30 mouse cellular contexts compared by ENCODE assay signal in genomic region chr4:106550516-106551166, GRCm38 (mm10). TPM values are rescaled to one million over a fixed set of nuclear protein-coding genes. Genes with fewer than 3 reads are reported as not detected.
DNase-seq lines count a peak whose midpoint lies in the region; ATAC-seq and TF ChIP-seq lines count a peak whose summit lies in the region.
"Had no signal": no experiment of that assay in that cellular context is flagged by ENCODE, and none has a peak within 500 bp of the region (broad histone marks: within the 10 kb centered on the region; RNA-seq: fewer than 3 reads in every experiment).

No protein-coding gene starts in this region.

- intact Hi-C loops in left cerebral cortex, adult 2 months (cut with DNase I) = no loop called here

- WGBS in embryonic facial prominence, embryonic 13.5 days = 61% methylated on average over 8 of the region's 8 CpGs
- WGBS in embryonic facial prominence, embryonic 10.5 days = 80% methylated on average over 8 of the region's 8 CpGs
- 37% methylated on average over 8 of the region's 8 CpGs for WGBS in lung, postnatal 0 days
- WGBS in embryonic facial prominence, embryonic 14.5 days = 63% methylated on average over 8 of the region's 8 CpGs
- WGBS in limb, embryonic 15.5 days = 43% methylated on average over 8 of the region's 8 CpGs

- TF ChIP-seq CTCF in lung, postnatal 0 days (IDR thresholded peaks at IDR 0.05) = no peak
- TF ChIP-seq CTCF in left cerebral cortex, adult 2 months (IDR thresholded peaks at IDR 0.05) = no peak

- no peak overlapping the region for H3K4me3 ChIP-seq in embryonic facial prominence, embryonic 13.5 days
- no peak overlapping the region for H3K4me3 ChIP-seq in embryonic facial prominence, embryonic 10.5 days
- H3K4me3 ChIP-seq in lung, postnatal 0 days (ENCODE audit: low read depth, low read length) = no peak overlapping the region
- no peak overlapping the region for H3K4me3 ChIP-seq in embryonic facial prominence, embryonic 14.5 days (ENCODE audit: low read depth, low read length)
- no peak overlapping the region for H3K4me3 ChIP-seq in limb, embryonic 15.5 days
- H3K4me3 ChIP-seq in left cerebral cortex, adult 2 months = no peak overlapping the region
- H3K4me3 ChIP-seq: erythroblast, embryonic 14.5 days; forebrain, embryonic 12.5 days; heart, adult 2 months; heart, embryonic 13.5 days; liver, embryonic 15.5 days; midbrain, embryonic 15.5 days; myocyte; neural tube, embryonic 13.5 days had no signal

- no peaks in the 10 kb centered on the region for H3K9me3 ChIP-seq in embryonic facial prominence, embryonic 13.5 days
- H3K9me3 ChIP-seq in embryonic facial prominence, embryonic 10.5 days = no peaks in the 10 kb centered on the region
- H3K9me3 ChIP-seq in lung, postnatal 0 days (ENCODE audit: low read length) = no peaks in the 10 kb centered on the region
- H3K9me3 ChIP-seq in embryonic facial prominence, embryonic 14.5 days (ENCODE audit: control insufficient read depth, low read length) = no peaks in the 10 kb centered on the region
- no peaks in the 10 kb centered on the region for H3K9me3 ChIP-seq in limb, embryonic 15.5 days
- H3K9me3 ChIP-seq: forebrain, embryonic 12.5 days; heart, embryonic 13.5 days; liver, embryonic 15.5 days; midbrain, embryonic 15.5 days had no signal

- ATAC-seq in embryonic facial prominence, embryonic 13.5 days (ENCODE audit: insufficient number of reproducible peaks, insufficient read depth, low FRiP score, low TSS enrichment, low read depth) = 0 out of 2 replicates have a peak, but pooled peaks have one; percentile 32
- ATAC-seq in lung, postnatal 0 days = no peak
- peak; percentile 75; the same call in 1 of the 2 replicates for ATAC-seq in embryonic facial prominence, embryonic 14.5 days (ENCODE audit: low read depth)
- ATAC-seq in limb, embryonic 15.5 days (ENCODE audit: insufficient number of reproducible peaks, low FRiP score, low TSS enrichment, low read depth) = 0 out of 2 replicates have a peak, but pooled peaks have one; percentile 44
- ATAC-seq: hindbrain, postnatal 0 days; midbrain, embryonic 15.5 days had no signal

- no peak overlapping the region; the same call in 1 of the 2 replicates for H3K27ac ChIP-seq in embryonic facial prominence, embryonic 13.5 days
- H3K27ac ChIP-seq in embryonic facial prominence, embryonic 10.5 days (replicated peaks) = no peak overlapping the region
- no peak overlapping the region for H3K27ac ChIP-seq in lung, postnatal 0 days (ENCODE audit: low read length)
- H3K27ac ChIP-seq in embryonic facial prominence, embryonic 14.5 days (replicated peaks; ENCODE audit: low read depth, low read length) = no peak overlapping the region
- peak overlapping the region; percentile 19; the same call in 1 of the 2 replicates for H3K27ac ChIP-seq in limb, embryonic 15.5 days
- H3K27ac ChIP-seq in left cerebral cortex, adult 2 months = no peak overlapping the region
- H3K27ac ChIP-seq: forebrain, embryonic 12.5 days; heart, adult 2 months; heart, embryonic 13.5 days; hindbrain, postnatal 0 days; liver, embryonic 15.5 days; midbrain, embryonic 15.5 days; neural tube, embryonic 13.5 days had no signal

- H3K36me3 ChIP-seq in embryonic facial prominence, embryonic 13.5 days = no peaks in the 10 kb centered on the region
- no peaks in the 10 kb centered on the region for H3K36me3 ChIP-seq in embryonic facial prominence, embryonic 10.5 days (replicated peaks)
- H3K36me3 ChIP-seq in lung, postnatal 0 days (ENCODE audit: insufficient read depth, low read length) = no peaks in the 10 kb centered on the region
- H3K36me3 ChIP-seq in embryonic facial prominence, embryonic 14.5 days (ENCODE audit: control insufficient read depth, insufficient read depth, low read length) = no peaks in the 10 kb centered on the region
- H3K36me3 ChIP-seq in limb, embryonic 15.5 days = no peaks in the 10 kb centered on the region
- H3K36me3 ChIP-seq: forebrain, embryonic 12.5 days; heart, embryonic 13.5 days; liver, embryonic 15.5 days; midbrain, embryonic 15.5 days; neural tube, embryonic 13.5 days had no signal

- no peak for TF ChIP-seq EP300 in lung, postnatal 0 days (IDR thresholded peaks at IDR 0.05)

- H3K9ac ChIP-seq in embryonic facial prominence, embryonic 13.5 days = no peak overlapping the region
- no peak overlapping the region for H3K9ac ChIP-seq in lung, postnatal 0 days (replicated peaks; ENCODE audit: low read depth)
- H3K9ac ChIP-seq in embryonic facial prominence, embryonic 14.5 days (ENCODE audit: low read depth, low read length) = no peak overlapping the region
- no peak overlapping the region for H3K9ac ChIP-seq in limb, embryonic 15.5 days
- H3K9ac ChIP-seq: forebrain, embryonic 12.5 days; heart, embryonic 13.5 days; liver, embryonic 15.5 days; midbrain, embryonic 15.5 days; neural tube, embryonic 13.5 days had no signal

- no peak for DNase-seq in embryonic facial prominence, embryonic 10.5 days (ENCODE audit: low spot score)
- peak; percentile 18 for DNase-seq in lung, postnatal 0 days (ENCODE audit: low spot score)
- no peak for DNase-seq in lung, adult 18-20 months
- peak; percentile 83 for DNase-seq in embryonic facial prominence, embryonic 14.5 days (ENCODE audit: low spot score)
- DNase-seq in ovary, postnatal 36 days (ENCODE audit: low spot score) = no peak
- no peak for DNase-seq in left cerebral cortex, adult 2 months (ENCODE audit: extremely low spot score in 1 of 2, low spot score in 2 of 2)
- DNase-seq: adrenal gland, postnatal 36 days; cerebellum, adult 9-11 months; gastrocnemius, postnatal 36 days; heart, adult 2 months; heart, postnatal 14 days; kidney, adult 18-20 months; lung, postnatal 4 days; right cerebral cortex, postnatal 4 days had no signal

- no peak overlapping the region for H3K4me2 ChIP-seq in embryonic facial prominence, embryonic 13.5 days
- H3K4me2 ChIP-seq in lung, postnatal 0 days (replicated peaks; ENCODE audit: low read depth, low read length) = no peak overlapping the region
- H3K4me2 ChIP-seq in embryonic facial prominence, embryonic 14.5 days (ENCODE audit: low read depth, low read length) = no peak overlapping the region
- H3K4me2 ChIP-seq in limb, embryonic 15.5 days = no peak overlapping the region
- H3K4me2 ChIP-seq: forebrain, embryonic 12.5 days; heart, embryonic 13.5 days; liver, embryonic 15.5 days; midbrain, embryonic 15.5 days; neural tube, embryonic 13.5 days had no signal

- no peaks in the 10 kb centered on the region for H3K27me3 ChIP-seq in embryonic facial prominence, embryonic 13.5 days
- no peaks in the 10 kb centered on the region for H3K27me3 ChIP-seq in embryonic facial prominence, embryonic 10.5 days (replicated peaks; ENCODE audit: low read depth, poor library complexity, severe bottlenecking)
- H3K27me3 ChIP-seq in lung, postnatal 0 days (replicated peaks; ENCODE audit: insufficient read depth, low read length) = no peaks in the 10 kb centered on the region
- H3K27me3 ChIP-seq in embryonic facial prominence, embryonic 14.5 days (replicated peaks; ENCODE audit: control insufficient read depth, insufficient read depth, low read length) = no peaks in the 10 kb centered on the region
- H3K27me3 ChIP-seq in limb, embryonic 15.5 days = no peaks in the 10 kb centered on the region
- H3K27me3 ChIP-seq: forebrain, embryonic 12.5 days; midbrain, embryonic 15.5 days; neural tube, embryonic 13.5 days had no signal

- H3K4me1 ChIP-seq in embryonic facial prominence, embryonic 13.5 days = 0 out of 2 replicates have a peak, but pooled peaks cover 4% of the 10 kb centered on the region
- H3K4me1 ChIP-seq in embryonic facial prominence, embryonic 10.5 days = peaks cover 3% of the 10 kb centered on the region; the same call in 1 of the 2 replicates
- H3K4me1 ChIP-seq in lung, postnatal 0 days (ENCODE audit: insufficient read depth, low read depth, low read length) = no peaks in the 10 kb centered on the region
- H3K4me1 ChIP-seq in embryonic facial prominence, embryonic 14.5 days (ENCODE audit: control insufficient read depth, insufficient read depth, low read length) = no peaks in the 10 kb centered on the region
- H3K4me1 ChIP-seq in limb, embryonic 15.5 days = no peaks in the 10 kb centered on the region
- H3K4me1 ChIP-seq: forebrain, embryonic 12.5 days; midbrain, embryonic 15.5 days; neural tube, embryonic 13.5 days had no signal

RNA-seq across cellular contexts. Expression of gene Dhcr24, which starts 10.2 kb away (rescaled TPM):
- 6.9 TPM in 2 replicates for polyA plus RNA-seq in embryonic facial prominence, embryonic 13.5 days (2015; fragmentation: Nextera tagmentation; extraction: Ambion mirVana)
- polyA plus RNA-seq in embryonic facial prominence, embryonic 10.5 days (2016; fragmentation: Nextera tagmentation; extraction: Ambion mirVana) = 10.2 TPM in 2 replicates
- polyA plus RNA-seq in lung, postnatal 0 days (2015; fragmentation: Nextera tagmentation; extraction: Ambion mirVana) = 5.0 and 5.7 TPM in 2 replicates
- 14.8 and 17.9 TPM in 2 replicates for polyA plus RNA-seq in embryonic facial prominence, embryonic 14.5 days (2014; fragmentation: Nextera tagmentation; extraction: Ambion mirVana)
- 5.6 and 6.2 TPM in 2 replicates for polyA plus RNA-seq in limb, embryonic 15.5 days (2015; fragmentation: Nextera tagmentation; extraction: Ambion mirVana)
- total RNA-seq in left cerebral cortex, adult 2 months (2021) = 10 to 100 TPM; 85.5 to 87.4 TPM

RNA-seq across cellular contexts. Expression of gene Bsnd, which starts 58.6 kb away (rescaled TPM):
- polyA plus RNA-seq in embryonic facial prominence, embryonic 13.5 days (2015; fragmentation: Nextera tagmentation; extraction: Ambion mirVana) = not detected in 2 replicates
- polyA plus RNA-seq in embryonic facial prominence, embryonic 10.5 days (2016; fragmentation: Nextera tagmentation; extraction: Ambion mirVana) = not detected in 2 replicates
- polyA plus RNA-seq in lung, postnatal 0 days (2015; fragmentation: Nextera tagmentation; extraction: Ambion mirVana) = not detected in 2 replicates
- 0.15 TPM in 1 of 2 replicates, not detected in the other for polyA plus RNA-seq in embryonic facial prominence, embryonic 14.5 days (2014; fragmentation: Nextera tagmentation; extraction: Ambion mirVana)
- polyA plus RNA-seq in limb, embryonic 15.5 days (2015; fragmentation: Nextera tagmentation; extraction: Ambion mirVana) = not detected in 2 replicates
- not detected for total RNA-seq in left cerebral cortex, adult 2 months (2021)
- total RNA-seq: adrenal gland, postnatal 36 days; common myeloid progenitor, adult 5-6 weeks; gastrocnemius, adult 18-20 months; gastrocnemius, postnatal 36 days; heart, adult 2 months; heart, postnatal 14 days; hindbrain, postnatal 0 days; megakaryocyte-erythroid progenitor cell, adult 5-6 weeks had no signal
- polyA plus RNA-seq: erythroblast, embryonic 14.5 days; forebrain, embryonic 12.5 days; heart, adult 2 months; heart, embryonic 13.5 days; hindbrain, embryonic 11.5 days; hindbrain, postnatal 0 days; large intestine, adult 2 months; limb, embryonic 11.5 days; liver, embryonic 15.5 days; midbrain, embryonic 15.5 days; myocyte; neural tube, embryonic 13.5 days had no signal

Comparison
In these comparisons a context has a peak if more than half of its experiments do, and no peak if none do; other contexts are left out.
1. DNase-seq: peak in lung, postnatal 0 days (single experiment) and embryonic facial prominence, embryonic 14.5 days (single experiment); none in embryonic facial prominence, embryonic 10.5 days (single experiment), lung, adult 18-20 months (0 of 2), ovary, postnatal 36 days (single experiment) and left cerebral cortex, adult 2 months (0 of 2).